Mouse (Mus musculus) thymus, adult 2 months (tissue): ENCODE results near the gene Ranbp9. TPM values are rescaled to one million over a fixed set of nuclear protein-coding genes. Genes with fewer than 3 reads are reported as not detected.

Experiments
- DNase-seq: peaks from one replicate; pipeline ENCODE4 v3.0.0; 2021
- H3K27ac ChIP-seq: fragments of 200-500 bp; 2 replicates; pipeline ENCODE4 v1.5.1; 2012; ENCODE audit warnings: low read length, control low read depth; ENCODE audit not compliant: control insufficient read depth, insufficient read depth
- H3K27me3 ChIP-seq: fragments of 200-500 bp; 2 replicates; pipeline ENCODE4 v1.6.1; 2012; ENCODE audit warnings: mild to moderate bottlenecking, low read length, moderate library complexity, mixed read lengths; ENCODE audit not compliant: control insufficient read depth, insufficient read depth
- H3K36me3 ChIP-seq: fragments of 200-500 bp; 2 replicates; pipeline ENCODE4 v1.6.1; 2012; ENCODE audit warnings: mild to moderate bottlenecking, low read length, moderate library complexity; ENCODE audit not compliant: control insufficient read depth, insufficient read depth
- H3K4me1 ChIP-seq: fragments of 200-500 bp; replicated peaks from 2 replicates; pipeline ENCODE4 v1.6.1; 2012; ENCODE audit warnings: low read length; ENCODE audit not compliant: control insufficient read depth, insufficient read depth
- H3K4me3 ChIP-seq: fragments of 200-500 bp; 2 replicates; pipeline ENCODE4 v1.5.1; 2012; ENCODE audit warnings: mild to moderate bottlenecking, low read length, control low read depth, moderate library complexity; ENCODE audit not compliant: control insufficient read depth, insufficient read depth
- CTCF ChIP-seq: fragments of 200-500 bp; IDR thresholded peaks from 2 replicates; pipeline ENCODE4 v1.5.1; 2012; ENCODE audit warnings: mild to moderate bottlenecking, control low read depth, low read length, moderate library complexity, borderline replicate concordance; ENCODE audit not compliant: control insufficient read depth, poor library complexity, insufficient read depth; ENCODE audit errors: extremely low read depth
- POLR2A ChIP-seq: fragments of 200-500 bp; IDR thresholded peaks from 2 replicates; pipeline ENCODE4 v1.6.1; 2012; ENCODE audit warnings: mild to moderate bottlenecking, low read length, control low read depth, moderate library complexity; ENCODE audit not compliant: control insufficient read depth, poor library complexity, insufficient read depth; ENCODE audit errors: extremely low read depth
- WGBS: fragments of 180-500 bp; shearing (Covaris S2); methylation state at CpG from one replicate; pipeline ENCODE4 v1.1.7; 2018; 5-methylcytosine and 5-hydroxymethylcytosine counted together
- polyA plus RNA-seq: library from polyadenylated mRNA; depleted of rRNA; stranded (reverse); fragments of >200 nt; gene quantifications from 2 replicates; pipeline ENCODE4 v1.2.3, GENCODE M21; 2012

Ranbp9 gene
- polyA plus RNA-seq, 1 experiment = 26.7 TPM

DNA sequence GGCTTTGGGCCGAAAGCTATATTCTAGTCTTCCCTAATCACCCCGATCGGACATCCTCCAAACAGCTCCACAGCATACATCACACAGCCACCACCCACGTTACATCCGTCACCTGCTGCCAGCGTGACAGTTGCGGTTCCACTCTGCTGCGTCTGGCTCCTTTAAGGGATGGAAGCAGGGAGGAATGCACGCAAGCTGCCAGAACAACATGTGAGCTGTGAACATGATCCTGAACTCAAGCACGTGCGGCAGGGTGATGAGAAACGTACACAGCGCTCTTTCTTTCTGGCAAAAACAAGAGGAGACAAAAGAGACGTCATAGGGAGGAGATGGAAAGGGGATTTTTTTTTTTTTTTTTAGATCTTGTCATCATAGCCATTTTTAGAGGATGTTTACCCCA is 17.8 kb upstream of the Ranbp9 start:
- Histone ChIP-seq H3K4me1 (peaks cover 8% of the 10 kb centered on the region), H3K27me3 (no peaks in the 10 kb centered on the region), H3K27ac (no peak overlapping the region), H3K4me3 (no peak overlapping the region), H3K36me3 (no peaks in the 10 kb centered on the region)
- DNase-seq = no peak
- 90% methylated on average over 14 of the region's 14 CpGs for WGBS
- no peak for TF ChIP-seq POLR2A

GRCm38 (mm10) chr13:43497769-43498168 is 16.7 kb upstream of the Ranbp9 start:
- no peak overlapping the region for H3K4me3 ChIP-seq
- peaks cover 3% of the 10 kb centered on the region; the same call in 1 of the 2 replicates for H3K4me1 ChIP-seq
- no peaks in the 10 kb centered on the region for H3K27me3 ChIP-seq
- no peak overlapping the region for H3K27ac ChIP-seq
- TF ChIP-seq POLR2A (no peak), CTCF (no peak)
- H3K36me3 ChIP-seq = no peaks in the 10 kb centered on the region
- DNase-seq = no peak
- 98% methylated on average over 3 of the region's 3 CpGs for WGBS

DNA sequence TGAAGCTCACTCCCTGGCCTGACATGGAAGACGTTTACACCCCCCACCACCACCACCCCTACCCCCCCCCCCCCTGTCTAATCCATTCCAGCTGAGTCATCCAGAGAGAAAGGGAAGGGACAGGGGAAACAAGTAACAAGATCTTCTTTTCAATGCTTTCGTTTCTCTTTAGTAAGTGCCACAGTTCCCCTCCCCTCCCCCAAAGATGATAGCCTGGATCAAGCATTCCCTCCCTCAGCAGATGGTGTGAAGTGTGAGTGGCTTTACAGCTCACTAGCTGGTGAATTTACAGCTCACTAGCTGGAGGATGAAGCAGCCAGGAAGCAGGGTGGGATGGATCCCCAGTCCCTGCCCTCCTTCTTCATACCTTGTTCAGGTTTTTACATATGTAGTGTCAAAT is 15.6 kb upstream of the Ranbp9 start:
- TF ChIP-seq CTCF (no peak), POLR2A (no peak)
- Histone ChIP-seq H3K27ac (no peak overlapping the region), H3K4me3 (no peak overlapping the region), H3K36me3 (no peaks in the 10 kb centered on the region), H3K4me1 (peaks cover 3% of the 10 kb centered on the region; the same call in 1 of the 2 replicates), H3K27me3 (no peaks in the 10 kb centered on the region)
- DNase-seq = no peak
- 28% methylated on average over 2 of the region's 2 CpGs for WGBS

- Histone ChIP-seq H3K4me3 (no peak overlapping the region), H3K27me3 (no peaks in the 10 kb centered on the region), H3K4me1 (peaks cover 3% of the 10 kb centered on the region; the same call in 1 of the 2 replicates), H3K36me3 (no peaks in the 10 kb centered on the region), H3K27ac (no peak overlapping the region)
- DNase-seq = no peak
- WGBS = 79% methylated on average over 7 of the region's 7 CpGs
- TF ChIP-seq CTCF = no peak
- no peak for TF ChIP-seq POLR2A
Measured at GRCm38 (mm10) chr13:43495645-43496044, 14.6 kb upstream of the Ranbp9 start.

GRCm38 (mm10) chr13:43493725-43494124 is 12.6 kb upstream of the Ranbp9 start:
- peaks cover 3% of the 10 kb centered on the region; the same call in 1 of the 2 replicates for H3K4me1 ChIP-seq
- 96% methylated on average over 7 of the region's 7 CpGs for WGBS
- TF ChIP-seq CTCF = no peak
- no peak for TF ChIP-seq POLR2A
- no peaks in the 10 kb centered on the region for H3K27me3 ChIP-seq
- no peaks in the 10 kb centered on the region for H3K36me3 ChIP-seq
- no peak overlapping the region for H3K4me3 ChIP-seq
- H3K27ac ChIP-seq = no peak overlapping the region
- DNase-seq = no peak

GRCm38 (mm10) chr13:43493058-43493481 is 12.0 kb upstream of the Ranbp9 start:
- peaks cover 3% of the 10 kb centered on the region; the same call in 1 of the 2 replicates for H3K4me1 ChIP-seq
- H3K27me3 ChIP-seq = no peaks in the 10 kb centered on the region
- WGBS = 92% methylated on average over 11 of the region's 11 CpGs
- DNase-seq = no peak
- no peak overlapping the region for H3K4me3 ChIP-seq
- no peak overlapping the region for H3K27ac ChIP-seq
- no peak for TF ChIP-seq CTCF
- no peak for TF ChIP-seq POLR2A
- no peaks in the 10 kb centered on the region for H3K36me3 ChIP-seq
